Mouse (Mus musculus): ENCODE measurements at regions not wholly inside any gene's neighbourhood (a gene's known extent, or its start where the extent isn't known, plus 50 kb on each side); places are given as distances from the start of the nearest gene placed in this dataset.

DNA sequence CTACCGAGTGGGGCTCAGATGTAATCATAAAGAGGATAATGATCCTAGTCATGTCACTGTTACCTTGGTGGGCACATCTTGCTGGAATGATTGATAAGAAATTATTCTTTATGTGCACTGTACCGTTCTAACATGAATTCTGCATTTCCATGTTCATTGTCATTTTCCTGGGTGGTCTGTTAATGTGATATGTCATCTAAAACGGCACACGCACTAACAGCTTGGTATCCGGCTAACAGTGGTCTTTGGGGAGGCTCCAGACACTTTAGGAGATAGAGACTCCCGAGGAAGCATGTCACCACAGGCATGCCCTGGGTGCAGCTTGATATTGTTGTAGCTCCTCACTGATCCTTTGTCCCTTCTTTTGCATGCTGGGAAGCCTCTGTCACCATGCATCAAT is 1096.1 kb downstream of the Car8 start:
- DNase-seq (ENCODE audit: low spot score in 2 of 2): no peak

DNA sequence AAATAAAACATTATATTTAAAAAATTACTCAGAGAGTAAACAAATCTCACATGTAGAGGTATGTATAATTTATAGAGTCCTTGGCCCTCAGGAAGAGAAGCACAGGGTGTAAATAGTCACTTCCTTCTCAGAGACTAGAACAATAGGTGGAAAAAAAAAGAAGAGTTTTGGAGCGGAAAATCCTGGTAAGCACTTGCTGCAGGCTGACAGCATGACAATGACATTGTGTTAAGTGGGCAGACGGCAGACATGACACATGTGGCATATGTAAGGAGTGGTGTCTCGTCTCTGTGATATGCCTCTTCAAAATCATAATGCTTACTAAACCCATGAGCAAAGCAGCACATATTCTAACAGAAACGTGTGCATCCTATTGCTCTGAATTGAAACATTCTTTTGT is 1126.7 kb downstream of the Car8 start:
- no peak for DNase-seq (ENCODE audit: low spot score in 2 of 2)

DNA sequence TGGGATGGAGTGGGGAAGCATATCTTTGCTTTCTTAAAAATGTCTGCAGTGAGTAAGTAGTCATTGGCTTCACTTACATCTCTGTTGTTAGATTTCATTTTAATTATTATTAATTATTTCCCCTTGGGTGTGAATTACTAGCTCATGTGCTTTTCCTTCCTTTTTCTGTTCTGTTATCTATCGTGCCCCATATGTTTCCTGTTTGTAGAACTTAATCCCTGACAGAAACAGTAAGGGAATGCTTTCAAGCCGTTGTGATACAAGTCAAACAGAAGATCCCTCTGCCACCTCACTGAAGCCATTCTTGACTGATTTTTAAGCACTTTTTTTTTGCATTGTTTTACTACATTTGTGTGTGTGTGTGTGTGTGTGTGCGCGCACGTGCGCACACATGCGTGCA is 1145.9 kb downstream of the Car8 start:
- no peak for DNase-seq (ENCODE audit: low spot score in 2 of 2)

DNA sequence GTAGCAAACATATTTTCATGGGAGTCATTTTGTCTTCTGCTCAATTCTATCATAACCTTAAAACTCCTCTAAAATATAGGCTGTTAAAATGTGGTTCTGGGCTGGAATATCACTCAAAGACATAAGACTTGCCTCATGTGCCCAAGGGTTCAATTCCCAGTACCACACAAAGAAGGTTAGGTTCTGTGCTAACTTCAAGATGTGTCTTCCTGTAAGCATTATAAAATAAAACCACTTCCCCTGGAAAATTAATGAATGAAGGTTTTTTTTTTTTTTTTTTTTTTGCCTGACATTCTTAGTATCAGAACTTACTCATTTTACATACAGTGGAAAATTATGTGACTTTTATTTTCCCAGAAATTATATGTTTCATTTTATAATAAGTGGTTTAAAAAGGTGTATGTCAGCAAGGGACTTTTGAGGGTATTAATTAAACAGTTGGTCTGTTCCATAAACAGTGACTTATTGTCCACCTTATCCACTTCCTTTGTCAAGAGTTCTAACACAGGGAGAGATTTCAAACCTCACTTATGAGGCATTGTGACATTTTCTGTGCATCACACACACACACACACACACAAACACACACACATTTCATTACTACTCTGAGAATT is 1147.5 kb downstream of the Car8 start:
- no peak for DNase-seq (ENCODE audit: low spot score in 2 of 2)
